Mouse (Mus musculus) limb, embryonic 15.5 days (tissue): ENCODE results near the gene Pik3c2g. TPM values are rescaled to one million over a fixed set of nuclear protein-coding genes. Genes with fewer than 3 reads are reported as not detected.
A peak's percentile ranks its signal among the peaks of the same experiment; 100 is the strongest.

Experiments
- ATAC-seq: fragments of 200-750 bp; cut with Nextera tagmentation; 2 replicates; pipeline ENCODE4 v1.8.0; 2017; ENCODE audit warnings: low read depth, moderate TSS enrichment; ENCODE audit not compliant: insufficient number of reproducible peaks, low FRiP score, low TSS enrichment
- H3K27ac ChIP-seq: fragments of 300-500 bp; sonication (generic); 2 replicates; pipeline ENCODE4 v1.5.1; 2015; ENCODE audit warnings: moderate library complexity, mild to moderate bottlenecking, inconsistent platforms
- H3K27me3 ChIP-seq: fragments of 300-500 bp; sonication (generic); 2 replicates; pipeline ENCODE4 v1.6.1; 2015; ENCODE audit warnings: inconsistent platforms
- H3K36me3 ChIP-seq: fragments of 300-500 bp; sonication (generic); 2 replicates; pipeline ENCODE4 v1.6.1; 2015; ENCODE audit warnings: inconsistent platforms
- H3K4me1 ChIP-seq: fragments of 300-500 bp; sonication (generic); 2 replicates; pipeline ENCODE4 v1.6.1; 2015; ENCODE audit warnings: inconsistent platforms
- H3K4me2 ChIP-seq: fragments of 300-500 bp; sonication (generic); 2 replicates; pipeline ENCODE4 v1.6.1; 2015; ENCODE audit warnings: mild to moderate bottlenecking, inconsistent platforms
- H3K4me3 ChIP-seq: fragments of 300-500 bp; sonication (generic); 2 replicates; pipeline ENCODE4 v1.5.1; 2015; ENCODE audit warnings: mild to moderate bottlenecking, inconsistent platforms
- H3K9ac ChIP-seq: fragments of 300-500 bp; sonication (generic); 2 replicates; pipeline ENCODE4 v1.6.1; 2015; ENCODE audit warnings: inconsistent platforms
- H3K9me3 ChIP-seq: fragments of 300-500 bp; sonication (generic); 2 replicates; pipeline ENCODE4 v1.6.1; 2016; ENCODE audit warnings: inconsistent platforms
- WGBS: fragments of 180-500 bp; shearing (Covaris S2); methylation state at CpG from one replicate; pipeline ENCODE4 v1.1.7; 2015; 5-methylcytosine and 5-hydroxymethylcytosine counted together
- polyA plus RNA-seq: library from polyadenylated mRNA; unstranded; fragments of >200 nt; fragmentation: Nextera tagmentation; extraction: Ambion mirVana; gene quantifications from 2 replicates; pipeline ENCODE4 v1.2.1, GENCODE M21; 2015

Pik3c2g gene
- polyA plus RNA-seq = 2.0 and 2.2 TPM in 2 replicates

- Histone ChIP-seq H3K36me3 (no peaks in the 10 kb centered on the region), H3K9me3 (no peaks in the 10 kb centered on the region), H3K4me3 (no peak within 1 kb of the TSS), H3K9ac (no peak within 1 kb of the TSS), H3K27me3 (peaks cover 4% of the 10 kb centered on the region; the same call in 1 of the 2 replicates), H3K4me1 (peaks cover 3% of the 10 kb centered on the region; the same call in 1 of the 2 replicates), H3K27ac (no peak within 1 kb of the TSS), H3K4me2 (no peak within 1 kb of the TSS)
- 45% methylated on average over 15 of the region's 15 CpGs for WGBS
- ATAC-seq = no peak
Measured at GRCm38 (mm10) chr6:139586892-139587291, at the start of gene Pik3c2g. Gene Pik3c2g, plus strand, starts transcription at chr6:139587221.

- Histone ChIP-seq H3K36me3 (no peaks in the 10 kb centered on the region), H3K27me3 (no peaks in the 10 kb centered on the region), H3K4me1 (no peaks in the 10 kb centered on the region), H3K27ac (no peak overlapping the region), H3K9ac (no peak overlapping the region), H3K4me2 (no peak overlapping the region), H3K4me3 (no peak overlapping the region), H3K9me3 (no peaks in the 10 kb centered on the region)
- 40% methylated on average over 2 of the region's 2 CpGs for WGBS
- ATAC-seq = no peak
Measured at GRCm38 (mm10) chr6:139538469-139538868, 48.6 kb upstream of the Pik3c2g start.

GRCm38 (mm10) chr6:139555537-139556179 is 31.4 kb upstream of the Pik3c2g start:
- no peak overlapping the region for H3K27ac ChIP-seq
- no peaks in the 10 kb centered on the region for H3K27me3 ChIP-seq
- no peaks in the 10 kb centered on the region for H3K9me3 ChIP-seq
- no peak for ATAC-seq
- H3K4me1 ChIP-seq = no peaks in the 10 kb centered on the region
- H3K4me2 ChIP-seq = no peak overlapping the region
- no peak overlapping the region for H3K9ac ChIP-seq
- WGBS = 81% methylated on average over 7 of the region's 7 CpGs
- no peak overlapping the region for H3K4me3 ChIP-seq
- no peaks in the 10 kb centered on the region for H3K36me3 ChIP-seq

GRCm38 (mm10) chr6:139569211-139569610 is 17.8 kb upstream of the Pik3c2g start:
- no peaks in the 10 kb centered on the region for H3K4me1 ChIP-seq
- H3K9me3 ChIP-seq = no peaks in the 10 kb centered on the region
- H3K36me3 ChIP-seq = no peaks in the 10 kb centered on the region
- WGBS = 21% methylated on average over 7 of the region's 7 CpGs
- no peak overlapping the region for H3K9ac ChIP-seq
- H3K4me2 ChIP-seq = no peak overlapping the region
- H3K27ac ChIP-seq = no peak overlapping the region
- H3K4me3 ChIP-seq = no peak overlapping the region
- no peaks in the 10 kb centered on the region for H3K27me3 ChIP-seq
- no peak for ATAC-seq

- WGBS = 35% methylated on average over 4 of the region's 4 CpGs
- Histone ChIP-seq H3K4me2 (no peak overlapping the region), H3K4me3 (no peak overlapping the region), H3K9me3 (no peaks in the 10 kb centered on the region), H3K36me3 (no peaks in the 10 kb centered on the region), H3K4me1 (0 out of 2 replicates have a peak, but pooled peaks cover 2% of the 10 kb centered on the region), H3K27me3 (no peaks in the 10 kb centered on the region), H3K27ac (no peak overlapping the region), H3K9ac (no peak overlapping the region)
- no peak for ATAC-seq
Measured at GRCm38 (mm10) chr6:139575854-139576253, 11.2 kb upstream of the Pik3c2g start.

GRCm38 (mm10) chr6:139576261-139577014 is 10.6 kb upstream of the Pik3c2g start:
- no peak overlapping the region for H3K4me2 ChIP-seq
- H3K9me3 ChIP-seq = no peaks in the 10 kb centered on the region
- no peak overlapping the region for H3K4me3 ChIP-seq
- 0 out of 2 replicates have a peak, but pooled peaks cover 2% of the 10 kb centered on the region for H3K4me1 ChIP-seq
- H3K9ac ChIP-seq = no peak overlapping the region
- no peaks in the 10 kb centered on the region for H3K27me3 ChIP-seq
- H3K27ac ChIP-seq = no peak overlapping the region
- H3K36me3 ChIP-seq = no peaks in the 10 kb centered on the region
- WGBS = 67% methylated on average over 10 of the region's 10 CpGs
- ATAC-seq = no peak

- ATAC-seq = no peak
- 56% methylated on average over 18 of the region's 18 CpGs for WGBS
- Histone ChIP-seq H3K9ac (no peak overlapping the region), H3K36me3 (no peaks in the 10 kb centered on the region), H3K27me3 (no peaks in the 10 kb centered on the region), H3K4me3 (no peak overlapping the region), H3K27ac (no peak overlapping the region), H3K9me3 (no peaks in the 10 kb centered on the region), H3K4me2 (no peak overlapping the region), H3K4me1 (0 out of 2 replicates have a peak, but pooled peaks cover 2% of the 10 kb centered on the region)
Measured at GRCm38 (mm10) chr6:139577026-139577861, 9.8 kb upstream of the Pik3c2g start.

GRCm38 (mm10) chr6:139587478-139587877 is 457 bp downstream of the Pik3c2g start:
- Histone ChIP-seq H3K27me3 (peaks cover 4% of the 10 kb centered on the region; the same call in 1 of the 2 replicates), H3K4me2 (no peak overlapping the region), H3K27ac (no peak overlapping the region), H3K9me3 (no peaks in the 10 kb centered on the region), H3K9ac (no peak overlapping the region), H3K36me3 (no peaks in the 10 kb centered on the region), H3K4me3 (no peak overlapping the region), H3K4me1 (peaks cover 3% of the 10 kb centered on the region; the same call in 1 of the 2 replicates)
- WGBS = 75% methylated on average over 12 of the region's 12 CpGs
- ATAC-seq = no peak

- Histone ChIP-seq H3K9me3 (no peaks in the 10 kb centered on the region), H3K4me3 (no peak overlapping the region), H3K9ac (no peak overlapping the region), H3K27ac (no peak overlapping the region), H3K4me2 (no peak overlapping the region), H3K4me1 (peaks cover 3% of the 10 kb centered on the region; the same call in 1 of the 2 replicates), H3K36me3 (no peaks in the 10 kb centered on the region), H3K27me3 (peaks cover 4% of the 10 kb centered on the region; the same call in 1 of the 2 replicates)
- ATAC-seq = no peak
- 41% methylated on average over 15 of the region's 15 CpGs for WGBS
Measured at GRCm38 (mm10) chr6:139588409-139588808, 1.4 kb downstream of the Pik3c2g start.

GRCm38 (mm10) chr6:139589291-139589690 is 2.3 kb downstream of the Pik3c2g start:
- no peak overlapping the region for H3K4me3 ChIP-seq
- H3K4me1 ChIP-seq = peaks cover 3% of the 10 kb centered on the region; the same call in 1 of the 2 replicates
- H3K36me3 ChIP-seq = no peaks in the 10 kb centered on the region
- no peaks in the 10 kb centered on the region for H3K9me3 ChIP-seq
- no peak overlapping the region for H3K27ac ChIP-seq
- H3K27me3 ChIP-seq = peaks cover 4% of the 10 kb centered on the region; the same call in 1 of the 2 replicates
- no peak for ATAC-seq
- 7% methylated on average over 12 of the region's 12 CpGs for WGBS
- H3K4me2 ChIP-seq = 0 out of 2 replicates have a peak overlapping the region, but pooled peaks have one; percentile 6
- H3K9ac ChIP-seq = no peak overlapping the region

- H3K4me1 ChIP-seq = peaks cover 3% of the 10 kb centered on the region; the same call in 1 of the 2 replicates
- H3K36me3 ChIP-seq = no peaks in the 10 kb centered on the region
- no peak overlapping the region for H3K9ac ChIP-seq
- H3K27ac ChIP-seq = no peak overlapping the region
- no peak overlapping the region for H3K4me3 ChIP-seq
- peaks cover 4% of the 10 kb centered on the region; the same call in 1 of the 2 replicates for H3K27me3 ChIP-seq
- H3K4me2 ChIP-seq = no peak overlapping the region
- H3K9me3 ChIP-seq = no peaks in the 10 kb centered on the region
- ATAC-seq = no peak
- WGBS = 68% methylated on average over 9 of the region's 9 CpGs
Measured at GRCm38 (mm10) chr6:139589854-139590253, 2.8 kb downstream of the Pik3c2g start.
